Mouse (Mus musculus) thymus, adult 2 months (tissue): ENCODE data around the gene Fam189a1. TPM values are rescaled to one million over a fixed set of nuclear protein-coding genes. Genes with fewer than 3 reads are reported as not detected.

Source experiments
- DNase-seq: peaks from one replicate; pipeline ENCODE4 v3.0.0; 2021
- H3K27ac ChIP-seq: fragments of 200-500 bp; 2 replicates; pipeline ENCODE4 v1.5.1; 2012; ENCODE audit warnings: low read length, control low read depth; ENCODE audit not compliant: control insufficient read depth, insufficient read depth
- H3K27me3 ChIP-seq: fragments of 200-500 bp; 2 replicates; pipeline ENCODE4 v1.6.1; 2012; ENCODE audit warnings: mild to moderate bottlenecking, low read length, moderate library complexity, mixed read lengths; ENCODE audit not compliant: control insufficient read depth, insufficient read depth
- H3K36me3 ChIP-seq: fragments of 200-500 bp; 2 replicates; pipeline ENCODE4 v1.6.1; 2012; ENCODE audit warnings: mild to moderate bottlenecking, low read length, moderate library complexity; ENCODE audit not compliant: control insufficient read depth, insufficient read depth
- H3K4me1 ChIP-seq: fragments of 200-500 bp; replicated peaks from 2 replicates; pipeline ENCODE4 v1.6.1; 2012; ENCODE audit warnings: low read length; ENCODE audit not compliant: control insufficient read depth, insufficient read depth
- H3K4me3 ChIP-seq: fragments of 200-500 bp; 2 replicates; pipeline ENCODE4 v1.5.1; 2012; ENCODE audit warnings: mild to moderate bottlenecking, low read length, control low read depth, moderate library complexity; ENCODE audit not compliant: control insufficient read depth, insufficient read depth
- CTCF ChIP-seq: fragments of 200-500 bp; IDR thresholded peaks from 2 replicates; pipeline ENCODE4 v1.5.1; 2012; ENCODE audit warnings: mild to moderate bottlenecking, control low read depth, low read length, moderate library complexity, borderline replicate concordance; ENCODE audit not compliant: control insufficient read depth, poor library complexity, insufficient read depth; ENCODE audit errors: extremely low read depth
- POLR2A ChIP-seq: fragments of 200-500 bp; IDR thresholded peaks from 2 replicates; pipeline ENCODE4 v1.6.1; 2012; ENCODE audit warnings: mild to moderate bottlenecking, low read length, control low read depth, moderate library complexity; ENCODE audit not compliant: control insufficient read depth, poor library complexity, insufficient read depth; ENCODE audit errors: extremely low read depth
- WGBS: fragments of 180-500 bp; shearing (Covaris S2); methylation state at CpG from one replicate; pipeline ENCODE4 v1.1.7; 2018; 5-methylcytosine and 5-hydroxymethylcytosine counted together
- polyA plus RNA-seq: library from polyadenylated mRNA; depleted of rRNA; stranded (reverse); fragments of >200 nt; gene quantifications from 2 replicates; pipeline ENCODE4 v1.2.3, GENCODE M21; 2012

Gene Fam189a1
- polyA plus RNA-seq, 1 experiment: 1.9 TPM

DNA sequence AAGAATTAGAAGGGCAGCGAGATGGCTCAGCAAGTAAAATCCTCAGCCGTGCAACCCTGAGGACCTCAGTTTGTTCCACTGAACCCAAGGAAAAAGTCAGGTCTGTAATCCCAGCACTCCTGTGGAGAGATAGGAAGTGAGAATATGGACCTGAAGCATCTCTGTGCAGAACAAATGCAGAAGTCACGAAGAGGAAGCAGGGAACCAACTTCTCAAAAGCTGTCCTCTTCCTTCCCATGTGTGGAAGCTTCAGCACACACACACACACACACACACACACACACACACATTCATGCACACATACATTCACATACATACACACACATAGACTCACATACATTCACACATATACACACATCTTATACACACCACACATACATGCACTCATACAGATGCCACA, 292.8 kb downstream of the Fam189a1 start:
- H3K27me3 ChIP-seq: no peaks in the 10 kb centered on the region
- H3K36me3 ChIP-seq: no peaks in the 10 kb centered on the region
- TF ChIP-seq CTCF: no peak
- no peak for TF ChIP-seq POLR2A
- H3K4me3 ChIP-seq: no peak overlapping the region
- H3K4me1 ChIP-seq: no peaks in the 10 kb centered on the region
- no peak for DNase-seq
- H3K27ac ChIP-seq: no peak overlapping the region
- WGBS: 68% methylated on average over 3 of the region's 3 CpGs

GRCm38 (mm10) chr7:64862978-64863377, 293.4 kb downstream of the Fam189a1 start:
- Histone ChIP-seq H3K27ac (no peak overlapping the region), H3K4me1 (no peaks in the 10 kb centered on the region), H3K4me3 (no peak overlapping the region), H3K36me3 (no peaks in the 10 kb centered on the region), H3K27me3 (no peaks in the 10 kb centered on the region)
- 75% methylated on average over 3 of the region's 3 CpGs for WGBS
- no peak for TF ChIP-seq CTCF
- TF ChIP-seq POLR2A: no peak
- DNase-seq: no peak

- no peak for DNase-seq
- WGBS: 80% methylated on average over 12 of the region's 12 CpGs
- no peak for TF ChIP-seq CTCF
- Histone ChIP-seq H3K36me3 (no peaks in the 10 kb centered on the region), H3K4me3 (no peak overlapping the region), H3K4me1 (no peaks in the 10 kb centered on the region), H3K27ac (no peak overlapping the region), H3K27me3 (no peaks in the 10 kb centered on the region)
Measured at GRCm38 (mm10) chr7:64856526-64857082, 299.8 kb downstream of the Fam189a1 start.

- Histone ChIP-seq H3K36me3 (no peaks in the 10 kb centered on the region), H3K4me1 (no peaks in the 10 kb centered on the region), H3K27ac (no peak overlapping the region), H3K4me3 (no peak overlapping the region), H3K27me3 (no peaks in the 10 kb centered on the region)
- 71% methylated on average over 15 of the region's 15 CpGs for WGBS
- no peak for TF ChIP-seq POLR2A
- TF ChIP-seq CTCF: no peak
- no peak for DNase-seq
Measured at GRCm38 (mm10) chr7:64855976-64856375, 300.4 kb downstream of the Fam189a1 start.

GRCm38 (mm10) chr7:64855389-64855927, 300.9 kb downstream of the Fam189a1 start:
- Histone ChIP-seq H3K4me1 (no peaks in the 10 kb centered on the region), H3K27me3 (no peaks in the 10 kb centered on the region), H3K36me3 (no peaks in the 10 kb centered on the region), H3K27ac (no peak overlapping the region), H3K4me3 (no peak overlapping the region)
- WGBS: 98% methylated on average over 5 of the region's 10 CpGs
- no peak for DNase-seq
- no peak for TF ChIP-seq CTCF
- no peak for TF ChIP-seq POLR2A

DNA sequence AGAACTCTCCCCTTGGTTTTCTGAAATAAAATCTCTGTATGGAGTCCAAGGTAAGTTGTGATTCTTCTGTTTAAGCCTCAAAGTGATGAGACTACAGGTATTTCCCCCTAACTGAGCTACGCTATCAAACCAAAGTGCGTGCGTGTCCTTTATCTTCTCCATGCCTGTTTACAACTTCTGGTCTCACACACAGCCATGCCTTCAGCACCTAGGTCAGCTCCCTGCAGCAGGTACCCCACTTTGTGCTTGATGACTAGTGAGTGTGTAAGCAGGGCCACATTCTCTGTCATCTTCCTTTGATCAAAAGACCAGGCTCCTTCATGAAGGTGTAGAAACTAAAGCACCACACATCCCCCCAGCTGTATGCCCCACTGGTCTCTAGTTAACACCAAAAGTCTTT, 305.6 kb downstream of the Fam189a1 start:
- no peak for TF ChIP-seq CTCF
- TF ChIP-seq POLR2A: no peak
- 55% methylated on average over 3 of the region's 3 CpGs for WGBS
- peak; percentile 23 for DNase-seq

More for the DNA sequence above, 305.6 kb downstream of the Fam189a1 start:
- Histone ChIP-seq H3K4me1 (no peaks in the 10 kb centered on the region), H3K27me3 (no peaks in the 10 kb centered on the region), H3K27ac (no peak overlapping the region), H3K36me3 (no peaks in the 10 kb centered on the region), H3K4me3 (no peak overlapping the region)
